Mouse (Mus musculus): ENCODE results near the gene Rbpms2.
A peak's percentile ranks its signal among the peaks of the same experiment; 100 is the strongest.
"Not testable (repeated sequence)": the region's sequence is repeated elsewhere in the genome, so short reads cannot be mapped to it uniquely, and the experiment has no call there.

The Rbpms2 gene

DNA sequence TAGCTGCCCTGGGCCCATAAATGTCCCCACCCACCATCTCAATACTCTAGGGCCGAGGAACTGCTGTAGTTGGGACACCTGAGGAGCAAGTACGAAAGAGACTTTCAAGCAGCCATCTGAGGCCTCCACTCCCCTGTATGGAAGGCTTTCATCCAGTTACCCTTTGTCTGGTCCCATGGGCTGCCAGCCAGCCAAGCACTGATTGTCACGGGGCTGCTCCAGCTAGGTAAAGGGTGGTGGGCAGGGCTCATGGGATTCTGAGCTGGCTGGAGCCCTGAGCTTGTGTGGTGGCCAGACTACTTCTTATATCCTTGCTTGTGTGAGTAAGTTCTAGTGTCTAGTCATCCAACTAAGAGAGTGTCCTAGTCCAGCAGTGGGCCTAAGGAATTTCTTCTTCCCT, 27.8 kb downstream of the Rbpms2 start:
- DNase-seq (ENCODE audit: low spot score) = no peak

DNA sequence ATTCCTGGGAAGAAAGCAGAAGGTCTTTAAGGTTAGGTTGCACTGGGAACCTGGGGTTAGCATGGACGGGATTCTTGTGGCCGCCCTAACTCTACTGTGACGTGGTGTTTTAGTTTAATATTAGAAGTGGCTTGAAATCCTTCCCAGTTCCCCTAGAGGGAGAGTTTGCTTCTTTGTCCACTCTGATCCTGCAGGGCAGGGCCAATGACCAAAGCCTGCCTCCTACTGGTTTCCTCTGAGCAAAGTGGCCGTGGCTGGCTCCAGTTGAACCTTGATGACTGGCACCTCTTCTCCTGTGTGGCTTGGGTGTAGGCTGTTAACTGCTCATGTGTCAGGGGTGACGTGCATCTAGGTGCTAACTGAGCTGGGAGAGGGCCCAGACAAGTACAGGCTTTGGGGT, 31.6 kb downstream of the Rbpms2 start:
- DNase-seq (ENCODE audit: low spot score) = no peak

DNA sequence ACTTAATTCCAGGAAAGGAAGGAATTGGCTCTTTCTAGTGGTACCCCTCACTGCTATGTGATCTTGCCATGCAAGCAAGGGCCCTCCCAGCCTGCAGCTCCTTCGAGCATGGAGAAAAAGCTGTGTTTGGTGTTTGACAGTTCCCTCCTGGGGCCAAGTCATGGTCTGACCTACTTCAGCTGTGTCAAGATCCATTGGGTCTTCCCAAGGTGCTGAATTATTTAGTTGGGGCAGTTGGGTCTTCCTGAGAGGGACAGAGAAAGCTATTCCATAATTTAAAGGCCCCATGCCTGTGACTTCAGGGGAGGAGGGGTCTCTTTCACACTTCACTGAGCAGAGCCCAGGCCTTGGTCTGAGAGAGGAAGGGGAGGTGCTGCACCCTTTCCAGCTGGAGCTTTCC, 32.0 kb downstream of the Rbpms2 start:
- DNase-seq (ENCODE audit: low spot score) = no peak

DNA sequence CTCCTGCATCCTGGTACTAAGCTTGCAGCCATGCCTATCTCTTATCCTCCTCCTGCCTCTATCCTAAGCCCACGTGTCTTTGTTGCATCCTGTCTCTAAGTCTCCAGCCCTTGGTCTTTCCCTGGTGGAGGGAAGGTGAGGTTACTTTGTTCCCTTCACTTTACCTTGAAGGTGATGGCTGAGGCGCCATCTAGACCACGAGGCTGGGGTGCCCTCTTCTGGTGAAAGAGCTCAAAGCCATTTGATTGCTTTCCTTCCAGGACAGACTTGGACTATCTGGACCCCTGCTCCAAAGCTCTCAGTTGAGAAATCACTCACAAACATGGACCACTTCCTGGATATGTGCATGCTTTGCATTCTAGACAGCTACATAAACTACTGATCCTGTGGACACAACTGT, 34.7 kb downstream of the Rbpms2 start:
- DNase-seq (ENCODE audit: low spot score) = peak; percentile 82

DNA sequence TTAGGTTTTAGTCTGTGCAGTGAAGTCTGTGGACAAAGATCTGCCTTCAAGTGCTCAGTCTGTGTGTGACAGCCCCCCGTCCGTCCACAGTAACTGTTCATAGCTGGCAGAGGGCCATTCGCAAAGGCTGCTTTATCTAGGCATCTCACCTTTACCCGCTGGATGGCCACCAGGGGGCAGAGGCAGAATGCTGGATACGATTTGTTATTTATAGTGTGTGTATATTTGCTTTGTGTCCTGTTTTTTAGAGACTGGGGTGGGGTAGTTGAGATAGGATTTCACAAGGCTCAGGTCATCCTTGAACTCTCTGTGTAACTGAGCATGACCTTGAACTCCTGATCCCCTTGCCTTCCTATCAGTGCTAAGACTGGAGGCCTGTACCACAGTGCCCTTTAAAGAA, 36.6 kb downstream of the Rbpms2 start:
- DNase-seq (ENCODE audit: low spot score) = peak; percentile 83

DNA sequence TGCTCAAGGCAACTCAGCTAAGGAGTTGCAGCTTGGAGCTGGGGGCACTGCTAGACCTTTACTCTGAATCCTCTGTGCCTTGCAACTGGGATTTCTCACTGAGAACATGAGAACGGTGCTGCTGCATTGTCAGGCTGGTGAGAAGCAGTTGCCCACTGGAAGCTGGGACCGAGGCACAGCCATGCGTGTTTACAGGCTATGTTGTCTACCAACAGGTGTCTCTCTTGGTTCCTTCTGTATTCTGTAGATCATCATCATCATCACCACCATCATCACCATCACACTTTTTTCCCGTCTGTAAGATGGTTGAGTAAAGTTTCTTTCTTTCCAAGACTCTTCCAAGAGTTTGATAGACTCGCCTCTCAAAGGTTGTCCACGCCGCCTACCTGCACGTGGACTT, 38.3 kb downstream of the Rbpms2 start, which contains the start of gene Oaz2:
Gene Oaz2, plus strand, starts transcription at position 301 of the 400 bp plus-strand sequence.
- DNase-seq (ENCODE audit: low spot score) = no peak

DNA sequence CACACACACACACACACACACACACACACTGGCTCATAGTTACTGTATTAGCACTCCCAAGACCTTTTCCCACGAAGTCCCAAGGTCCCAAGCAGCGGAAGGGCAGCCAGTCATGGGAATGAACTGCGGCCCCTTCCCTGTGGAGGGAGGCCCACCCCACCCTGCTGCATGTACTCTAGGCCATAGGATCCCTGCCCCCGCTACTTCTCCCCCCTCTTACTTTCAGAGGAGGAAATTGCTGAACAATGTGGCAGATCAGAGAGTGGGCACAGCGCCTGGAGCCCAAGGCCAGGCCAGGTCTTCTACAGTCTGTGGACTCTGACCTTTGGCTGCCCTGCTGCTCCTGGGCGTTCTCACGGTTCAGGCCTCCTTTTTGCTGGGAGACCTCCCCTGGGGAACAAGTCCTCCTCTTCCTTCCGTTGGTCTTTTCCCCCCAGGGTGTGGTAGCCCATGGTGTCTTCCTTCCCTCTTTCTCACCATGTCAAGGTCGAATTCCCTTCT, 42.0 kb downstream of the Rbpms2 start:
- peak; percentile 83 for DNase-seq (ENCODE audit: low spot score)

DNA sequence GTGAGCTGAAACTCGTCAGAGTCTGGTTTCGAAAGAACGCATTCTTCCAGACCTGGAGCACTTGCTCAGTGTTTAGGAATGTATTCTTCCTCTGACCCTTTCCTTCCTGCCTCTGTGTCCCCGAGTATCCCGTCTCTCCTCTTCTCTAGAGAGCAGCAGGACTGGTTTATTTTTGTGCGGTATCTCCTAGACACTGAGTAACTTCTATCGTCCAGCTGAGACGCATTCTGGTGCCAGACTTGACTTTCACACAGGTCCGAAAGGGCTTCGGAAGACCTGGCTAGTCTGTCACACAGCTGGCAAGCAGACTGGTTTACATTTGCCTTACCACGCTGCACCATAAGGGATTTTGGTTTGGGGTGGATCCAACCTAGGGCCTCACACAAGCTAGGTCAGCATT, 43.5 kb downstream of the Rbpms2 start:
- DNase-seq (ENCODE audit: low spot score) = no peak

DNA sequence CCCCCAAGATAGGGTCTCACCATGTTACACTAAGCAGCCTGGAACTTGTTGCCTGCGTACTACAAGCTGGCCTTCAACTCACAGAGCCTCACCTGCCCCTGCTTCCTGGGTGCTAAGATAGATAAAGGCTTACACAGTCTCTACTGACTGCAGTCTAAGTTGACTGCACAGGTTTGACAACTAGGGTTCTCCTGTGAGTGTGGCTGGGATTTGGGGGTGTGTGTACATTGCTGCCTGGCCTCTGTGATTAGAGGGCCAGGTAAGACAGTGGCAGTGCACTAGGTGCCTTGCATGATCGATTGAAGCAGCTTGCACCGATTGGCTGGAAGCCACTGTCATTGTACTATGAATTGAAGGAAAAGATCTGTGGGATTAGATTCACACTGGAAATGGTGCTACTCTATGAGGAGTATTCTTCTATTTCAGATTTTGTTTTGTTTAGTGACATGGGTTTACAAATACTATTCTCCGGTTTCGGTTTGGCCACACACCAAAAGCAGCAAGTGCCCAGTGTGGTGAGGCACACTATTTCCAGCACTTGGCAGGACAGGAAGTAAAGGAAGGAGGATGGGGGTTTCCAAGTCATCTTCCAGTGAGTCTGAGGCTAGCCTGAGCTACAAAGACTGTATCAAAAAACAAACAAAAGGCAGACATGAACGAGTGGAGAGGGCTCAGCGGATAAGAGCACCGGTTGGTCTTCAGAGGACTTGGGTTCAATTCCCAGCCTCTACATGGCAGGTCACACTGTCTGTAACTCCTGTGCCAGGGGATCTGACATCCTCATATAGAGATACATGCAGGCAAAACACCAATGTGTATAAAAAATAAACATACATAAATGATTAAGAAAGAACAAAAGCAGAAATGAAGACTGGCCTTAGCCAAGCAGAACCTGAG, 46.3 kb downstream of the Rbpms2 start:
- no peak for DNase-seq (ENCODE audit: low spot score)

DNA sequence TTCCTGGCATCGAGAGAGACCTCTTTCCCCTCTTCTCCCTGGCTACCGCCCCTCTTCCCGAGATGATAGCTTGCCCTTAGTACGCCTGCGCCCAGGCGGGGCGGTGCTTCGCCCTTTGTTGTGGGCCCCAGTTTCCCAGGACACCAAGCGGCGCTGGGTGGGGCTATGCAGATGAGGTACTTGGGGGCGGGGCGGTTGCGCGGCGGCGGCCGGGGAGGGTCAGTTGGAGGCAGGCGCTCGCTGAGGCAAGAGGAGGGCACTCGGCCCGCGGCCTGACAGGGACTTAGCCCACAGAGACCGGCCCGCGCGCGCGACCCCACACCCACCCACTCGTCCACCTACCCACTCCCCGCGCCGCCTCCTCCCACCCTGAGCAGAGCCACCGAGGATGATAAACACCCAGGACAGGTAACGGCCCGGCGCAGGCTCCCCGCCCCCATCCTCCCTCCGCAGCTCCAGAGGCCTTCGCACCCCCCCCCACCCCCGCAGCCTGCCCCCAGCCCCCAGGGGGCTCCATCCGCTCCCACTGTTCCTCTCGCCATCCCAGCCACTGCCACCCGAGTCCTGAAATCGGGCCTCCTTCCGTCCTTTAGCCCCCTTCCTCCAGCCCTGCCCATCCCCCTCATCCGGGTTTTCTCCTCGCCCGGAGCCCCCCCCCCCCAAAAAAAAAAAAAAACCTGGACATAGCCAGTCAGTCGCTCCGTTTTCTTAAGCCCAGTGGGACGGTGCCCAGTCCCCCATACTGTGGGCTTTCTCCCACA, 47.1 kb downstream of the Rbpms2 start:
- DNase-seq (ENCODE audit: low spot score) = peak; percentile 99

DNA sequence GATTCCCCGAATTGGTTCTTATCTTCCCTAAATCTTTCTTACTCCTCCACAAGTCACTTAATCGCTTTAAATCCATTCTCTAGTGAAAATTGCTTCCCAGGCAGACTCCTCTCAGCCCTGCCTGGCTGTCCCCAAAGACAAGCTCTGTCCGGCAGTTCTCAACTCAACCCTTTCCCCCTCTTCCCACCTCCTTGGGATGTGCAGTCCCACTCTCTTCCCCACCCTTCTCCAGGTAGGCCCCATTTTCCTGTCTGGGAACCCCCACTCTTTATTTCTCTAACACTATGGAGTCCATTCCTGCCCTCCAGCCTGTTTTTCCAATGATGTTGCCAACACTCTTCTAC, 47.6 kb downstream of the Rbpms2 start:
- no peak for DNase-seq (ENCODE audit: low spot score)

DNA sequence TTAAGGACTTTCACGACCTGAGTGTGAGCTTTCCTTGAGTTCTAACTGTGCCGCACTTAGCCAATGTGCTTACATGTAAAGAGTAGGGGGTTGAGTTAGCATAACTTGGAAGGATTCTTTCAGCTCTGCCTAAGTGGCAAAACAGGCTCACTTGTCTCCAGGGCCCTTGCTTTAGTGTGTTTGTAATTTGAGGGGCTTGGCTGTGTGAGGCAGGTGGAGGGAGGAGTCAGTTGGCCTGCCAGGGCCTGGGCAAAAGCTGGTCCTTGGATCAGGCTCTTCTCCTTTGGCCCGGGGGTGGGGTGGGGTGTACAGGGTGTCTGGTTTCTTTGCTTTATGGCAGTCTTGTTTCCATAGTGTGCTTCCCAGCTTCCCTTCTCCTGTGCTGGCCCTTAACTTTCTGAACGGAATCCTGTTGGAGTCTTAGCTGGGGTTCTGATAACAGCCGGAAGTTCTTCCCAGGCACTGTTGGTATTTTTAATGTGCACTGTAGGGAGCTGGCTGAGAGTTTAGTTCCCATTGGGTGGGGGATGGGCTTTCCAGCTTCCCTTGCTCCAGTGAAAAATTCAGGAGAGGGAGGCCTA, 49.8 kb downstream of the Rbpms2 start:
- peak; percentile 62 for DNase-seq (ENCODE audit: low spot score)

DNA sequence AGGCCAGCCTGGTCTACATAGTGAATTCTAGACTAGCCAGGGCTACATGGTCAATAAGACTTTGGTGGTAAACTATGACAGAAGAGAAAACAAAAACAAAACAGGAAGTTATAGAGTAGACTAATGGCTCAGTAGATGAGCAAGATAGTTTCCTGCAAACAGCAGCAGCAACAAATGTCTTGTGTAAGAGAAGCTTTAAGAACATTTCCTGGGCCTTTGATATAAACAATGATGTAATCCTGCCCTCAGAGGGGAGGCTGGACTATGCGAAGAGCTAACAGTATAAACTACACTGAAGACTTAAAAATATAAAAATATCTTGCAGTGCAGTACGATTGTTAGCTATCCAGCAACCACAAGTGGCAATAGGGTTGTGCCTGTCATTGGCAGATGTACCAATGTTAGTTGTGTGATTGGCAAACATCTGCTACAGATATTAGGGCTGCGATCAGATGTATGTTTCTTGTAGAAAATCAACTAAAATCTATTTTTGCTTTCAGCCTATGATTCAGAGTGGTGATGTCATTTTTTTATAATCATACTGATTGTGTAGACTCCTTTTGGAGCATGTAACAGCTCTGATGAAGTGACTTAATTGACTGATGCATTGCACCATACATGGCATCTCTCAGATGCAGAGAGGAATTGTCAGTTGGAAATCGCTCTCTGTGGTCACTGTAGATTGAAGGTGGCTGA, 51.6 kb downstream of the Rbpms2 start:
- DNase-seq (ENCODE audit: low spot score) = no peak

DNA sequence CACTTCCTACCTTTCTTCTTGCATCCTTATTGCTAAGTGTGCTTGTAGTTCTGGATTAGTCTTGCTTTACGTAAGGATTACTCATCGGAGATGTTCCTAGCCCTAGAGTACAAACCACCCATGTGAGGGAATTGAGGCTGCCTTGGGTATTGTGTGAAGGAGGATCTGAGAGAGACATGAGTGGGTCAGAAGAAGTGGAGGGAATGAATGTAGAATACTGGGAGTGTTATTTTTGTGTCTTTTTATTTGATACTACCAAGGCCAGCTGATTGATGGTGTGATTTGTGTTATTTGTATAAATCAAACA, 52.1 kb downstream of the Rbpms2 start:
- DNase-seq (ENCODE audit: low spot score) = no peak

DNA sequence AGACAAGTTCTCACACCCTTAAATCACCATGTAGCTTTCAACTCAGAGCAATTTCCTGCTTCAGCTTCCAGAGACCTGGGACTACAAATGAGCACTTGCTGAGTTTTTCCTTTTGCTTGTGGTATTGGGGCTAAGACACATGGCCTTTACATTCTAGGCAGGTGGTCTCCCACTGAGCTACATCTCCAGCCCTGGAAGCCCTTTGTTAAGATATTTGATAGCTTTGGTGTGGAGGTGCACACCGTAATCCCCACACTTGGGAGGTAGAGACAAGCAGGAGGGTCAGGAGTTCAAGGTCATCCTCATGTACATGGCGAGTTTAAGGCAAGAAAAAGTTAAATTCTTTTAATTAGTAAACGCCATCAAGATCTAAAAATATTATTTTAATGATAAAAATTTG, 52.7 kb downstream of the Rbpms2 start:
- DNase-seq (ENCODE audit: low spot score) = no peak

DNA sequence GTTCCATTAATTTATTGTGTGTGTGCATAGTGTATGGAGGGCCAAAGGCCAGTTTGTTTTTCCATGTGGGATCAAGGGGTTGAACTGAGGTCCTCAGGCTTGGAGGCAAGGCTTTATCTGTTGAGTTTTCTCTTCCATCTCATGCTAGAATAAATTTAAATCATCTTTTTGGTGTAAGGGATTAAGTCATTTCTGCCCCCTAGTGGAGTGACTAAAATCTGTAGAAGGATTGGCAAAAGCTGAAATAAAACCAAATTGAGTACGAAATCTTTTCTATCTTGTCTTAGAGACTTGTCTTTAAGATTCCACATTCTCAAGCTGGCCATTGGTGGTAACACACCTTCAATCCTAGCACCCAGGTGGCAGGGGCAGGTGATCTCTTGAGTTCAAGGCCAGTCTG, 53.5 kb downstream of the Rbpms2 start:
- no peak for DNase-seq (ENCODE audit: low spot score)

DNA sequence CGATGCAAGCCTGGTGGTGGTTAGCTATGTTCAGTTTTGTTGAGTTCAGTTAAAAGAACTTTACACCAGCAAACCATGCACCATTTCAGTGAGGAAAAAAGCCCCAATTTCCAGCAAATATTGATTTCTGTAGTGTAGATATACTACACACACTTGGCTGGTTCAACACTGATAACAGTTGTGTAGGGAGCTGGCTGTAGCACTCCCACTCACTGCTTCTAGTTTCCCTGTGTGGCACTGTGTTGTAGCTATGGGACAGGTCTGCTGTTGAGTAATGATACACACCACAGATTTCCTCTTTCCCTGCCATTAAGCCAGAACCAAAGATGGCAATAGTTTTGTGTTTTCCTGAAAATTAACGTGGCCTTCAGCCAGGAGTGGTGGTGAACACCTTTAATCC, 55.3 kb downstream of the Rbpms2 start:
- no peak for DNase-seq (ENCODE audit: low spot score)

DNA sequence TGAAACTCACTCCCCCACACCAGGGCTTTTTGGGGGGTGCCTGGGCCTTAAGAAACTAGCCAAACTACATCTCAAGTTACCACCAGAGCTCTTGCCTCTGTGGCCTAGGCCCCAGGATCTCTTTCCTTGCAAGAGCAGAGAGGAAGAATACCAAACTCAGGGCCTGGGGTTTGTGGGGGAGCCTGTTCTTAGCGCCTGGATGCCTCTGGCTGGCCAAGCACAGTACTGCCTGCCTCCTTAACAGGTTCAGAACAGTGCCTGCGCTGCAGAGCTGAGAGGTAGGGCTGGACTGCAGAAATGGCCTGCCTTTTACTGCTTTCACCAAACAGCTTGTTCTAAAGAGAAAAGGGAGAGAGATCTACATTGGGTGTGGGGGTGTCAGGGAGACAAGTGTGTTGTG, 60.4 kb downstream of the Rbpms2 start:
- not testable (repeated sequence) for DNase-seq (ENCODE audit: low spot score)

DNA sequence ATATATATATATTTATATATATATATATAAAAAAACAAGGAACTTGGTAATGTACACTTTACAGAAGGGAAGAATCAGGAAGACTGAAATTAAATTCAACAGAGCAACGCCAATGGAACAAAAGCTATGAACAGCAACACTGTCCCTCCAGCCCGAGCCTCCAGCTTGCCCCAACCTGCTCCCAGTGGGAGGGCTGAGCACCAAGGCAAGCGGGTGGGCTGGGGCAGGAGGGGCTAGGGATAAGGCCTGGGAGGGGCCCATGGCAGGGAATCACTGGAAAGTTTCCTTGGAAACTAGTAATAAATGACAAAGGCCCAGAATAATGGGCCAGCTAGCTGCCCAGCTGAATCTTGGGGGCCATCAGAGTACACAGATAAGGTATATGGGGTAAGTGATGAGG, 63.0 kb downstream of the Rbpms2 start:
- no peak for DNase-seq (ENCODE audit: low spot score)

DNA sequence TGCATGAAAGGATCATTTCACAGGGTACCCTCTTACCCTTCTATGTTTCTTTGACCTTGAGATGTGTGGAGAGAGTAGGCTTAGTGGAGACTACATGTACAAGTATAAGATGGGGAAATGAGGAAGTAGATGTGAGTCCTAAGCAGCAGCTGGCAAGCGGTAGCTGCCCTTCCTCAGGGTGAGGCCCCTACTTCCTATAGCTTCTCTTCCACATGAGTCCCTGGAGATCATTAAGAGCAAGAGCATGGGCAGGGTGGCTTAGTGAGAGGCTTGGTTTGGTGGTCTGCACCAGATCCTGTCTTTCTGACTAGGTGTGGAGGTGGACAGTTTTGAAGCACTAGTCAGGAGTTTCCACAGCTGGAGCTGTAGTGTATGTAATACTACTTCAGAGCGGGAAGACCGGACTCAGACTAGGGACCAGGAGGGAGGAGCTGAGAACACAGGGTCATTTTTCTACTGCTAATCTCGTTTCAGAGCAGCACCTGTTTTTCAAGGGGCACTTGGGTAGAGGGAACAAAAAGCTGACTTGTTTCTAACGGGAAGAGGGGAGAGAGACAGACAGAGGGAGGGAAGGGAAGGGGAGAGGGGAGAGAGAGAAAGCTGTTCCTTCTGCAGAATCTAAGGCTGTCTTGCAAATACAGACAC, 63.6 kb downstream of the Rbpms2 start:
- DNase-seq (ENCODE audit: low spot score) = no peak

DNA sequence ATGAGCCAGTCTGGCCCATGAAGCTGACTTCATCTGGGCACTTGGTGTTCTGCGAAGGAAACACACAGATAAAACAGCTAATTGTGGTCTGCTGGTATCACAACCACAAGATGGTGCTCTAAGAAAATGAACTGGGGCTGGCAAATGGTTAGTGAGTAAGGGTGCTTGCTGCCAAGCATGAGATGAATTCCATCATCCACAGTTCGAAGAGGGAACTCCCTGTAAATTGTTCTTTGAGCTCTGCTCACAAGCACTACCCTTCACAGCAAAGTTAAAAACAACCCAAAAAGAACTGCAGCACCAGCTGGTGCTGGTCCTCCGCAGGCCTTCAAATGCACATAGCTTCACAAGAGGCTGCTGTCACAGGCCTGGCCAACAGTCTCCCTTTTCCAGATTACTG, 66.2 kb downstream of the Rbpms2 start:
- no peak for DNase-seq (ENCODE audit: low spot score)

DNA sequence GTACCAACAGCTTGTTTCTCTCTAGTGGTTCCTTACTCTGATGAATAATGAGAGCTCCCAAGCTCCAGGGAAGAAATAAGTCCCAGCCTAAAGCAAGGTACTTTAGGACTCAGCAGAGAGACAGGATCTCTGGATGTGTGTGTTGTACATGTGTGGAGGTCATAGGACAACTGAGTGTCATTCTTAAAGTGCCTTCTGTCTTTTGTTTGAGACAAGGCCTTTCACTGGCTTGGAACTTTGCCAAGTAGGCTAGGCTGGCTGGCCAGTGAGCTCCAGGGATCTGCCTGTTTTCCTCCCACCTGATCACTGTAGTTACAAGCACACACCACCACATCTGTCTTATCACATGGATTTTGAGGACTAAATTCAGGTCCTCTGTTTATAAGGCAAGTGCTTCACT, 66.9 kb downstream of the Rbpms2 start:
- DNase-seq (ENCODE audit: low spot score) = no peak

Measured in testis, postnatal 10 days (tissue).